Mouse (Mus musculus) right cerebral cortex, postnatal 14 days (tissue): ENCODE measurements at regions not wholly inside any gene's neighbourhood (a gene's known extent, or its start where the extent isn't known, plus 50 kb on each side); places are given as distances from the start of the nearest gene placed in this dataset.
A peak's percentile ranks its signal among the peaks of the same experiment; 100 is the strongest.

Experiments used
- DNase-seq: peaks from one replicate; pipeline ENCODE4 v3.0.0; 2022

DNA sequence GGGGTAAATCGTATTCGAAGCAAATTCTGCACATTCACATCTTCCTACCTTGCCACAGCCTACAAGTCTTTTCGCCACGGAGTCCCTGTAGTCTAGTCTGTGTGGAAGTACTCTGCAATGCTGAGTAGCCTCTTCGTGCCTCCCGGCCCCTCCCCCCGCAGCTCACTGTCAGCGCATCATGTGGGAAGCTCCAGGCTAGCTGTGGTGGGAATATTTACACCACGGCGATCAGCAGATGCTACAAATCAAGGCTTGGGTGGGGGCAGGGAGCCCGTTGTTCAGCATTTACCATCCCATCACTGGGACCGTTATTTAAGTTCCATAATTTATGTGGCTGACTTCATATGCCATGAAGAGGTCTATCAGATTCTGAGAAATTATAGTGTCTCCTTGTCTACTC, 358.5 kb downstream of the Bcor start:
- no peak for DNase-seq

DNA sequence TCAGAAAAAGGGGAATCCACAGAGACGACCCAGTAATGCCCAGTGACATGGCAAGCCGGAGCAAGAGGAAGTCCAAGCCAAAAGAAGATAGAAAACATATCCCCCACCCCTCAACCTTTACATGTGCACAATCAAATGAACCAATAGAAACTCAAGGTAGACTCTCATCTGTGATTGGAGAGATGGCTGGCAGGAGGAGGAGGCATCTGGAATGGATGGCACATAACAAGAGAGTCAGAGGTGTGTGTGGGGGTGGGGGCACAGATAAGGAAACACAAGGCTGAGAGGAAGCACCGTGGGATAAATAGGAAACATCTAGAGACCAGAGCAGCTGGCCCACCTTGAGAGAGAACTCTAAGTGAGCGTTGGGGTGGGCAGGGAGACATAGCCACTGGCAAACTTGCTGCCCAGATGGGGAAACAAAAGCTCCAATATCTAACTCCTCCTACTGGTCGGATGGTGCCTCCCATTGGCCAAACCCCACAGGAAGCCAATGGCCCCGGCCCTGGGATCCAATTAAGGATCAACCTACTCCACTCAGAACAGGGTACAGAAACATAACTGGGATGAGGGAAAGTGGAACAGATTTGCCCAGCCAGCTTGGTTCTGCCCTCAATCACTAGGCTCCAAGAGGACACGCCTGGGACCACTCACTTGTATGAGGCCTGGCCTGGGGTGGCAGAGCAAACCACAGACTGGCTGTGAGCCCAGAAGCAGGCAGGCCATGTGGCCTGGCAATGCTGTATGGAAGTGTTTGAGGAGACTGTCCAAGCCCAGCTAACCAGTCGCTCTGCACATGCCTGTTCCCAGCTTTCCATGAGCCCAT, 357.9 kb downstream of the Bcor start:
- no peak for DNase-seq

DNA sequence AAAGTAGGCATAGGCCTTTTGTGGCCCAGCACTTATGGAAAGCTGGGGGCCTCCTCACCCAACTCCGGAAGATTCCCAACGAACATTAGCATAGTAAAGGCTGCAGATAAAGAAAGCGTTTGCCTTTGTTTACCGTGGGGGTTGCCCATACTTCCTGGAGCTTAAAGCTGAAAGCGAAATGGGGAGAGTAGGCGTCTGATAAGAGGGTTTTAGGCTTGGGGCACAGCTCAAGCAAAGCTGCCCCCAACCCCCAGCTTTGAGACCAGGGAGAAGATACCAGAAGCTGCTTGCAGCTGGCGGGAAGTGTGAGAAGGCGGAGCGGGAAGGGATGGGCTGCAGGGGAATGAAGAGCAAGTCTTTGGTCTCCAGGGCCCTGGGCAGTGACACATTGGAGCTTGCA, 356.9 kb downstream of the Bcor start:
- no peak for DNase-seq

DNA sequence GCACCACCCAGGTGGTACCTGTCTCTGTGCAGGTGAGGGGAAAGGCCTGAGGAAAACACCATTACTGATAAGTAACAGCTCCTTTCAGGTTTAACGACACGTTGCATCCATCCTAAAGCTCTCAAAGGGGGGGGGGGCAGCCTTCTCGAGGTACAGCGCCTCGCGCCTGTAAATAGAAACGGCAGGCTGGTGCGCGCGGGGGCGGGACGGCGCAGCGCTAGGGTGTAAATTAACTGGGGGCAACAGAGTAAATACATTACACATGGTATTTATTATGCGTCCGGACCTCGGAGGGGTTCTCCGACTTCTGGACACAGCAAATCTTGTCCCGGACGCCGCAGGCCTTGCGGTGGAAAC, 353.3 kb downstream of the Bcor start:
- peak; percentile 21 for DNase-seq

DNA sequence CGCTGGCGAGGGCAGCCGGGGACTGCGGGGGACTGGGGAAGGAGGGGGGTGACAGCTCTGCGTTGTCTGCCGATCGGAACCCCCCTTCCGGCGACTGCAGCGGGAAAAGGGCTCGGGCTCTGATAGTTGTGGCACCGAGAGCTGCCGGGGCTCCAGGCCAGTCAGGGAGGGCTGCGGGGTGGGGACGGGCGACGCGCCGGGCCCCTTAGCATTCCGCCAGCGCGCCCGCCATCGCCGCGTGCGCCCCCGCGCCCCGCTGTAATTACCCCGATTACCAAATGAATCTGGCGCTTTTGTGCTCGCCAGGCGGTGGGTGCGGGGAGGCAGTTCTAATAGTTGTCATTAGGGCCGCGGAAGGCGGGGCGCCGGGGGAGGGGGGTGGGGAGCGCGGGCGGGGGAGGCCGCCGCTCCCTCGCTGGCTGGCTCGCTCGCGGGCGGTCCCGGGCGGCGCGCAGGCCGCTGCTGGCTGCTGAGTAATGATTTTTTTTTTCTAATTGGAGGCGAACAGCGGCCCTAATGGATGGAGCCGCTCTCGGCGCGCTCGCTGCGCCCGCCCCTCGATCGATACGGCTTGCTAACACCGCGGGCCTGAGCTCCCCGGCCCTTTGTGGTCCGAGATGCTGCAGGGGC, 352.8 kb downstream of the Bcor start:
- peak; percentile 51 for DNase-seq

DNA sequence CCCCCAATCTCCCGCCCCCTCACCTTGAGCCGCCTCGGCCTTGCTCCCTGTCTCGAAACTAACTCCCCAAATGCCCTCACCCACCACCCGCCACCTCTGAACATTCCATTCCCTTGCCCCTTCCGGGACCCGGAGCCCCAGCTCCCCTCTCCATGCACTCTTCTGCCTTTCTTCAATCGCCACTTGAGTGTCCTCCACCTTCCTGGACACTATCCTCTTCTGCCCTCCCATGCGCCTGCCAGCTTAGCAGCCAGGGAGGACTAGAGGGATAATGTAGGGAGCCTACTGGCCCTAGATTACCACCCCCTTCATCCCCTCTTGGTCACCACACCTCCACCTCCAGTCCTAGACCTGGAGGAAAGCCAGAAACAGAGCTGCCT, 352.3 kb downstream of the Bcor start:
- DNase-seq, result no peak

DNA sequence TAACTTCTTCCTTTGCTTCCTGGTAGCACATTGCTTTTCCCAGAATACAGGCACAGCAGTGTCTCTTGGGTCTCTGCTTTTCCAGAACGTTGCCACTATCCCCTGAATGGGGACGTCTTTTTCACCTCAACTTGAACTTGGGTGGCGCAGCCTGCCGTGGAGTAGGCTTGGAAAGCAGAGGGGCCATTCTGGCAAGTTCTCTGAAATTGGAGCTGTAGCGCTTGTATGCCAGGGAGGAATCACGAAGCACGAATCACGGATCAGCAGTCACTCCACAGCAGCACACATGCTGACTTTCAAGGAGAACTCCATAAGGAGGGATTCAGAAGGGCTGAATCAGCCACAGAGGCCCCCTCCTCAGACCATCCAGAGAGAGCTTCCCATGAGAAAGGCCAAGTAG, 351.2 kb downstream of the Bcor start:
- no peak for DNase-seq

DNA sequence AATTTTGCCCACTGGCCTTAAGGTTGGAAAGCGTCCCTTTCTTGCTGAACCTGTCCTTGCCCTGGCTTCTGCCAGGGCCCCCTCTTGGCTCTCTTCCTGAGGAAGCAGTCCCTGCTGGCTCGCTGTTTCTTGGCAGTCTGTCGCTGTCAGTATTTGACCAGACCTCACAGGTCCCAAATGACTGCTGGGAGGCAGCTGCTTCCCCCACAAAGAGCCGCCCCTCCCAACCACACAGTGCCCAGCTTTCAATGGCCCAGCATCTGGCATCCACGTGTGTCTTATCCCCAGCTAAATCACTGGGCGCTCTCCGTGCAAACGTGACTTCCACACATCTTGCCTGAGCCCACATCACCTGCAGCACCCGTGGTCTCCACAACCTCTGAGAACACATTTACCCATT, 345.3 kb downstream of the Bcor start:
- no peak for DNase-seq

DNA sequence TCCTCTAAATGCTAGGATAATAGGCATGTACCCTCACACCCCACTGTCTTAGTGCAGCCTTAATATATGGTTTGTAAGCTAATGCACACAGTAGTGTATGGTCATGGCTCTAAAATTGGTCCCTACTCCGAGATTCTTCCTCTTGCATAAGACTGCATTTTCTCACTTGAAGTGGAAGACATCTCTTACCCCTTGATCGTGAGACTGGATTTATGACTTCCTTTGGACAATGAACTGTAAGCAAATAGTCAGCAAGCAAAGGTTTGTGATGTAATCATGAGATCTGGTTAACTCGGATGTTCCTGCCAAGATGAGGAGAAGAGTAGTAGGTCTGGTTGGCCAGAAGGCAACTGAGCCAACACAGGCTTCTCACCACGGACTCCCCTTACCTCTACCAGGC, 344.3 kb downstream of the Bcor start:
- DNase-seq, result no peak

DNA sequence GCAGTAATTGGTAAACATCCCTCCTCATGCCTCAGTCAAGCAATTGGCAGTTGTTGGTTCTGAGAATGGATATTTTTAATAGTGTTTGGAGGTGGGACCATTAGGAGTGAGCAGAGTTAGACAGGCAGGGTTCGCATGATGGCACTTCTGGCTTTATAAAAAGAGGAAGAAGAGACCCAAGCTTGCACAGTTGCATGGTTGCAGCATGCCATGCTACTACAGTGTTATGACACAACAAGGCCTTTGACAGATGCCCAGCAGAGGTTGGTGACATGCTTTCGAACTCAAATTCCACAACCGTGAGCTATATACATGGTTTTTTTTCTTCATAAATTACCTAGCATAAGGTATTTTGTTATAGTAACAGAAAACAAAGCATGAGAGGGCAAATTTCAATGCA, 341.5 kb downstream of the Bcor start:
- no peak for DNase-seq

DNA sequence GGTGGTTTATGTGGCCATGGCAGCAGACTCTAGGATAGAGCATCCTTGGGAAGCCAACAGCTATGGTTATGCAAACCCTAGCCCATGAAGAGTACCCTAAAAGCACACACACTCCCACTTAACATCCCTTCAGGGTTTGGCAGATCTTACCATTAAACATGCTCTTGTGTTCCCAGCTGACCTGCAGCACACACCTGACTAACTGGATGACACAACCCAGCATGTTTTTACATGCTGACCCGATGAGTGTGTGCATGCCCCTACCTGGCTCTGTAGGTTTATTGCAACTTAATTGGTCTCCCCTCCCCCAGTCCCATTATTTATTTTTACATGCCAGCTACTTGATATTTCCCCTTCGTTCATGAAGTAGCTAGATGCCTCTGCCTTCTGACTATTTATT, 339.0 kb downstream of the Bcor start:
- DNase-seq, result no peak

DNA sequence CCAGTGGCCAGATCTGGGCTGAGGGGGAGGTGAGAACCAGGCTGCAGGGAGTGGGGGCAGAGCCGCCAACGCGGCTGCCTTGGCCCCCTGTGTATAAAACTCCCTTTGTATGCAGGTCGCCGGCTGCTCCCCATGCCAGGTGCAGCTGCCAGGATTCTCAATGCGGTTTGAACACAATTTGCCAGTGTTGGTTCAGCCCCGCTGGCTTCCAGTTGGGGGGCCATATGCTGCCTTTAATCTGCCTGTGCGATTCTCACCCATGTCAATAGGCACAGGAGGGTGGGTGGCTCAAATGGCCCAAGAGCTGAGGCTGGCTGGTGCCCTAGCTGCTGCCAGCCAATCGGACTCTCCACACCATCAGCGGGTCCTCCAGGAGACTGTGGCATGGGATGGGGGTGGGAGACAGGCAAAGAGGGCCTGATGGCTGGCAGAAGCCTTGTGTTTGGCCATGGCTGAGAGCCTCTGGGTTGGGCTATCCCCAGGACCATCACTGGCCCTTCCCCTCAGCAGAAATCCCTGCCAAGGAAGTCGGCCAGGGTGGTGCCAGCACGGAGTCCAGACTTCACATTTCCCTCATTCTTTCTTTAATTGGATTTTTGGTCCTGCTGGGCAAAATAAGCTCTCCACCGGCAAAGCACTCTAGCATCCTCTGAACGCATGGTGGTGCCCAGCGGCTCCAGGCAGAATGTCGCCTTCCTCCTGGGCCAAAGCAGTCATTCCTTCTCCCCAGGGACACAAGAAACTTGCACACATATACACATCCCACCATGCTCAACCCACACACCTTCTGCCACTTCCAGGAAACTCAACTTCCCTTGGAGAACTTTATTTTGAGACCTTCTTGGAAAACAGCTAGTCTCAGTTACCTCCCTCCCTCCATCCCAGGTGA, 338.0 kb downstream of the Bcor start:
- DNase-seq, result peak; percentile 18

DNA sequence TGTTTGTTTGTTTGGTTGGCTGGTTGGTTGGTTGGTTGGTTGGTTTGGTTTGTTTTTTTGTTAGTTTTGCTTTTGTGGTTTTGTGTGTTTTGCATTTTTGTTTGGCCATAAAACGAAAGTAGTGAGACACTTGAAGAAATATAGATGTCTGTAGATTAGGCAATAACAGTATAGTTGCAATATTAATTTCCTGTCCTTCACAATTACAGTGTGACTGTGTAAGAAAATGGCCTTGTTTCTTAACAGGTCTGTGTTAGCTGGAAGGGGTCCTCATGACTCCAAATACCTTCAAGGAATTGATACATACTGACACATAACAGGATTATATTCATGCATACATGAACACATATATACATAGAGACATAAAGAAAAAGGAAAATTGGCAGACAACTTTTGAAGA, 334.2 kb downstream of the Bcor start:
- DNase-seq, result no peak

DNA sequence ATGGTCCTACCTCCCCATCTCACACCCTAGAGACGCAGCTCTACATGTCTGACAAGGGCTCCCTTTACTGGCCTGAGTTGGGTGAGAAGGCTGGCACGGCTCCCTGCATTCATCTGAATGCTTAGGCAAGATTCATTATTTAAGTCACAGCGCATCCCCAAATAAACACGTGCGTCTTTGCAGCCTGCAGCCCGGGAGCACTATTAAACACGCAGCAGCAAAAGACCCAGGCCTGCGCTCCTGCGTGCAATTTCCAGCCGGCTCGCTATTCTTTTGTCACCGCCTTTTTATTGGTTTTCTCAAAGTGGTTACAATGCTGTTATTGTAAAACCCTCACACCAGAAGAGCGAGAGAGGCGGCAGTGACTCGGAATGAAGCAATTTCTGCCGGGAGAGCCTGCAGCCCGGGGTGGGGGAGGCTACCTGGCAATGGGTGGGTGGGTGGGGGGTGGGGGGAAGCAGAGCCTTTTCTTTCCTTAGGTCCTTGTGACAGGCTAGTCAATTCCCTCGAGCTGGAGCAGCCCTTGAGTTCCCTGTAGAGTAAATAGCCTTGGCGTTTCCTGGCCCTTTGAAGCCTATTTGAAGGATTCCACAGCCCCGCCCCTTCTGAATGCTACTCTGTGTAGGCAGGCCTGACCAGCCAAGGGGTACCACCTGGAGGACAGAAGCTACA, 333.3 kb downstream of the Bcor start:
- no peak for DNase-seq

DNA sequence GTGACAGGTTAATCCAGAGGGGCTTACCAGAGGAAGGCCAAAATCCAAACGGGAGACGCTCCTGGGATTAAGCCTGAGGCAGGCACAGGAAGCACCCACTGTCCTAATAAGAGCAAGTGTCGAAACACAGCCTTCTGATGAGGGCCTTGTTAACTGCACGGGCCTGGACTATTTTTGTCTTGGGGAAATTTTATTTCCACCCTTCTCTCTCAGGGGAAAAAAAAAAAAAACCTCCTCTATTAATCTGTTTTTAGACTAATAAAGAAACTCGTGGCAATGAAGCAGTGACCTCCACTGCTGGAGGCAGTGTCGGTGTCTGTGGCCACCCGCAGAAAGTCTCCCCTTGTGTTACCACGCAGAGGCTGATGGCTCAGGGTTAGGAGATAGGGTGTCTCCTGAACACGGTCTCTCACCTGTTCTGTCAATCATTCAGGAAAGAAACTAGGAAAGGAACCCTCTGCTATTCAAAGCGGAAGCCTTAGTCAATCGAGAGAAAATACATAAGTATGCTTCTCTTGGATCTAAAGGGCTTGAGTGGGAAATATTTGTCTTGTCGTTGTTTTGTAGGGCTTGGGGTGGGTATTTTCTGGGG, 330.6 kb downstream of the Bcor start:
- DNase-seq, result no peak

DNA sequence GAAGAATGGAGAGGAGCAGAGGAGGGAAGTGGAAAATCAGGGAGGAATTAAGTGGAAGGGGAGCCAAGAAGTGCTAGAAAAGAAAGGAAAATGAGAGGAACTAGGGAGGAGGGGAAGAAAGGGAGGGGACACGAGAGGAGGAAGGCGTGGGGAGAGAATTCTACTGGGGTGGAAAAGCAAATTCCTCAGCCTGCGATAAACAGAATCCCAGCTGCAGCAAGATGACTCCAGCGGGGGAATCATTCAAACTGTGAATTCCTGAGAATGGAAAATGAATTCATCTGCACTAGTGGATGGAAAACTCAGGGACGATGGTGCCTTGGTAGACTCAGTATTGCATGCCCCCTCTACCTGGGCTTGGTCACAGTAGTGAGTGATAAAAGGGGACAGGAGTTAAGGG, 322.6 kb downstream of the Bcor start:
- DNase-seq, result no peak

DNA sequence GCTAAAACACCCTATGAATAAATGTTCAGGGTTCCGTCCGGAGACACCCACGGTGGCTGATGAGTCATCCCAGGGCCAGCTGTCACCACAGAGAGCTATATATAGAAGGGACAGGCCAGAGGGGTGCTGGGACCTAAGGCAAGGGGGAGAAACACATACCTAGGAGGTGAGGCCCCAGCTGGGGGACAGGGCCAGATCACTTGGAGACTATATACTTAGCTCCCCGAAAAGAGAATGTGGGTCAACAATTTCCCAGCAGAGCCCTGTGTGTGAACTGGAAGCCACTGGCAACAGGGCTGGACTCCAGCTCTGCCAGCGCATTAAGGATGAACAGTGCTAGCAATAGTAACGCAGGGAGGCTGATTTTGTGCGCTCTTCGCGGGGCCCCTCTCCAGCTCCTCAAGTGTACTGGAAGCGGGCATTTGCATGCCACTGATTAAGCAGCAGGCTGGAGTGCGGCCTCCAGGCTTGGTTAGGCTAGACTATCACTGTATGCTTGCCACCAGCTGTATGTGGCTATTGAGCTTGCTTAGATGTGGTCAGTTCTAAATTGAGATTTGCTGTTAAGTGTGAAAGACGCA, 320.4 kb downstream of the Bcor start:
- no peak for DNase-seq

DNA sequence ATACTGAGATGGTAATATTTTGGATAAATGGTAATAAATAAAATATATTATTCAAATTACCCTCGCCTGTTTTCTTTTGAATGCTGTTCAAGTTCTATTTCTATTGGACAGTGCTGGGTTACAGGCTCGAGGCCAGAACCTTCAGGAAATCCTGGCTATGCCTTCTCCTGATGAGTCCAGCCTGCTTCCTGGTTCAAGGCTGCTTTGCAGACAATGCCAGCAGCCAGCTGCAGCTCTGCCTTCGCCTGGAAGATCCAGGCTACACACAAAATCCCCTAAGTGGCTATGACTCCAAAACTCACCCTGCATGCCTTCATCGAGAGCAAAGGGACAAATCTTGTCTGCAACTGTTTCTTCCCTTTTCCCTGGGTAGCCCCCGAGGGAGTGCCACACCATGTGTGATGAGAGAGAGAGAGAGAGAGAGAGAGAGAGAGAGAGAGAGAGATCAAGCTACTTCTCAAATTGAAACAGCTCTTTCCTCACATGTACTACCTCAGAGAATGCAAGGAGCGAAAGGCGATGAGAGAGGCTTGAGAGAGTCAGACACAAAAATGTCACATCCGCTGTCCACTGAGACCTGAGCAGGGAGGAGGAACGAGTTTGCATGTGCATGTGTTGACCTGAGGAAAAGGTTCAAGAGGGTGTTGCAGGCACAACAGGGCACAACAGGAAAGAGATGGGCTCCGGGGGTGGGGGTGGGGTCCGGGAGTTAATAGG, 319.7 kb downstream of the Bcor start:
- no peak for DNase-seq

DNA sequence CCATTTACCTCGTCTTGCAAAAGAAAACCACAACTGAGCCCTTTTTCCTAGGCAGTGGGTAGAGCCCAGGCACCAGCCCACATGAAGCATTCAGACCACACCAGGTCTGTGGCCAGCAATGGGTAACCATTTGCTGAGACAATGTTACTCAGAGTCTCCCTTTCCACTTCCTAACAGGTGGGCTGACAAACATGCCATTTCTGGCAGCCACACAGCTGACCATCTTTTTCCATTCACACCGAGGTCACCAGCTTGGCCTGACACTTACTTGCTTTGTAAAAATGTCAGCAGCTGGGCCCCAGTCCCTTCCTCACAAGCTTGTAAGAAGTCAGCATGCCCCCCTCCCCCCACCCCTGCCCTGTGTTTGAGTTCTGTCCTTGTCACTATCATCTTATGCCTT, 314.6 kb downstream of the Bcor start:
- DNase-seq, result no peak

DNA sequence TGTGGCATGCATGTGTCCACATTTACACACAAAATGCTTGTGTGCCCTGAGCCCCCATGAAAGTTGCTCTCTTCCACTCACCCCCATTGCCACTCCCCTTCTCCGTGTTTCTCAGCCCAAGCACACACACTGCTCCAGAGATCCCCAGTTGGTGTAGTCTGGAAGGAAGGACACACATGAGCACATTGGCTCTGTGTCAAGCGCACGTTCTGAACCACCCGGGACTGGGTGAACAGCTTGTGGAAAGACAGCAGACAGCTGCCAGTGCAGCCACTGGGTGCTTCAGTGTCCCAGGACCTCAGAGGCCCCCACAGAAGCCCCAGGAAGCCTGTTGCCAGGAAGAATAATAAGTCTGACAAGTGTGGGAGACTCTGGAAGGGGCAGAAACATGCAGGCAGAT, 304.2 kb downstream of the Bcor start:
- no peak for DNase-seq

DNA sequence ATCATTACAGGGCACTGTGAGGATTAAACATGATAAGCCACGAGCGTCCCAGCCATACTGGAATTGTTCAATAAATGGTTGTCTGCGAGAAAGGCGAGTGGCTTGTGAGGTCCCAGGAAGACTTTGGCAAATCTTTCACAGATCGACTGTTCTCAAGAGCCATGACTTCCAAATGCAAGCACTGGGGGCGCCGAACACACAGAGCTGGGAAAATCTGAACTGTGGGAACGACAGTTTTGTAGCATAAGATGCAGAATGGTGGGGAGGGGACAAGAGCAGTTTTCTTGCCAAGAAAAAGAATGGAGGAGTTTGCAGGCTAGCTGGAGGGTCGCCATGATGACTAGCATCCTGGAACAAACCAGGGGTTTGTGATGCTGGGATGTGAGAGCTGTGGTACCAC, 300.8 kb downstream of the Bcor start:
- DNase-seq, result peak; percentile 18
